Mouse (Mus musculus) liver, embryonic 15.5 days (tissue): ENCODE results near the gene Hist1h2ac. TPM values are rescaled to one million over a fixed set of nuclear protein-coding genes. Genes with fewer than 3 reads are reported as not detected.
A peak's percentile ranks its signal among the peaks of the same experiment; 100 is the strongest.
"Not testable (repeated sequence)": the region's sequence is repeated elsewhere in the genome, so short reads cannot be mapped to it uniquely, and the experiment has no call there.

ENCODE experiments used
- ATAC-seq: fragments of 200-750 bp; cut with Nextera tagmentation; 2 replicates; pipeline ENCODE4 v1.8.0; 2017; ENCODE audit warnings: moderate number of reproducible peaks, mild to moderate bottlenecking, moderate library complexity; ENCODE audit not compliant: insufficient read depth
- H3K27ac ChIP-seq: fragments of 300-500 bp; sonication (generic); replicated peaks from 2 replicates; pipeline ENCODE4 v1.5.1; 2015; ENCODE audit warnings: mild to moderate bottlenecking, inconsistent platforms
- H3K27me3 ChIP-seq: fragments of 300-500 bp; sonication (generic); 2 replicates; pipeline ENCODE4 v1.6.1; 2015; ENCODE audit warnings: mild to moderate bottlenecking, inconsistent platforms
- H3K36me3 ChIP-seq: fragments of 300-500 bp; sonication (generic); replicated peaks from 2 replicates; pipeline ENCODE4 v1.6.1; 2015; ENCODE audit warnings: moderate library complexity, mild to moderate bottlenecking, inconsistent platforms
- H3K4me1 ChIP-seq: fragments of 300-500 bp; sonication (generic); replicated peaks from 2 replicates; pipeline ENCODE4 v1.6.1; 2015; ENCODE audit warnings: inconsistent platforms
- H3K4me2 ChIP-seq: fragments of 300-500 bp; sonication (generic); 2 replicates; pipeline ENCODE4 v1.6.1; 2015; ENCODE audit warnings: moderate library complexity, mild to moderate bottlenecking, inconsistent platforms
- H3K4me3 ChIP-seq: fragments of 300-500 bp; sonication (generic); replicated peaks from 2 replicates; pipeline ENCODE4 v1.5.1; 2015; ENCODE audit warnings: mild to moderate bottlenecking, inconsistent platforms
- H3K9ac ChIP-seq: fragments of 300-500 bp; sonication (generic); 2 replicates; pipeline ENCODE4 v1.6.1; 2015; ENCODE audit warnings: moderate library complexity, mild to moderate bottlenecking, inconsistent platforms
- H3K9me3 ChIP-seq: fragments of 300-500 bp; sonication (generic); replicated peaks from 2 replicates; pipeline ENCODE4 v1.6.1; 2016; ENCODE audit warnings: inconsistent platforms
- WGBS: fragments of 180-500 bp; shearing (Covaris S2); methylation state at CpG from one replicate; pipeline ENCODE4 v1.1.7; 2015; ENCODE audit warnings: mixed read lengths; ENCODE audit not compliant: insufficient replicate concordance; 5-methylcytosine and 5-hydroxymethylcytosine counted together
- polyA plus RNA-seq: library from polyadenylated mRNA; unstranded; fragments of >200 nt; fragmentation: Nextera tagmentation; extraction: Ambion mirVana; gene quantifications from 2 replicates; pipeline ENCODE4 v1.2.1, GENCODE M21; 2015

The Hist1h2ac gene
- 1.2 and 1.4 TPM in 2 replicates for polyA plus RNA-seq

DNA sequence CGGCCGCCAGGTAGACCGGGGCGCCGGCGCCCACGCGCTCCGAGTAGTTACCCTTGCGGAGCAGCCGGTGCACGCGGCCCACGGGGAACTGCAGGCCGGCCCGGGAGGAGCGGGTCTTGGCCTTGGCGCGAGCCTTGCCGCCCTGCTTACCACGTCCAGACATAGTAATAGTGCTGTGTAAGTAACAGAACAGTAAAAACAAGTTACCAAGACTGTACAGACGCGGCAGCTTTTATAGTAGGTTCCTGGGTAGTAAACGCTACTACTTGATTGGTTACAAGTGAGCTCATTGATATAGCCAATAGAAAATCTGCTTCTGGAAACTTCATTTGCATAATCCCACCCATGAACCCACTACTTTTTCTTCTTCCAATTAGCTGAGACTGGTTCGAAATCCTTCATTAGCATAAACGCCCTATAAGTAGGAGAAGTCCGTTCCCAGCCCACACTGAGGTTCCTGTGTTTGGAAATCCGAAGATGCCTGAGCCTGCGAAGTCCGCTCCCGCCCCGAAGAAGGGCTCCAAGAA is at the start of gene Hist1h2ac, which contains the start of gene Hist1h2bc:
Gene Hist1h2ac, minus strand, starts transcription at position 194 of the 527 bp plus-strand sequence.
Gene Hist1h2bc, plus strand, starts transcription at position 445 of the 527 bp plus-strand sequence.
- H3K4me3 ChIP-seq: peak within 1 kb of the TSS; percentile 63
- no peaks in the 10 kb centered on the region for H3K9me3 ChIP-seq
- peak within 1 kb of the TSS; percentile 72 for H3K9ac ChIP-seq
- peak within 1 kb of the TSS; percentile 100 for H3K27ac ChIP-seq
- H3K27me3 ChIP-seq: no peaks in the 10 kb centered on the region
- H3K4me2 ChIP-seq: peak within 1 kb of the TSS; percentile 74
- peak; percentile 93 for ATAC-seq
- no peaks in the 10 kb centered on the region for H3K36me3 ChIP-seq
- peaks cover 49% of the 10 kb centered on the region for H3K4me1 ChIP-seq
- WGBS: under 1% methylated on average over 32 of the region's 32 CpGs

GRCm38 (mm10) chr13:23732156-23732804 is 48.5 kb upstream of the Hist1h2ac start:
- no peak overlapping the region for H3K27ac ChIP-seq
- H3K9me3 ChIP-seq: no peaks in the 10 kb centered on the region
- no peaks in the 10 kb centered on the region for H3K36me3 ChIP-seq
- 22% methylated on average over 8 of the region's 8 CpGs for WGBS
- H3K4me1 ChIP-seq: peaks cover 30% of the 10 kb centered on the region
- ATAC-seq: no peak
- no peaks in the 10 kb centered on the region for H3K27me3 ChIP-seq
- no peak overlapping the region for H3K4me2 ChIP-seq
- H3K9ac ChIP-seq: no peak overlapping the region
- no peak overlapping the region for H3K4me3 ChIP-seq

DNA sequence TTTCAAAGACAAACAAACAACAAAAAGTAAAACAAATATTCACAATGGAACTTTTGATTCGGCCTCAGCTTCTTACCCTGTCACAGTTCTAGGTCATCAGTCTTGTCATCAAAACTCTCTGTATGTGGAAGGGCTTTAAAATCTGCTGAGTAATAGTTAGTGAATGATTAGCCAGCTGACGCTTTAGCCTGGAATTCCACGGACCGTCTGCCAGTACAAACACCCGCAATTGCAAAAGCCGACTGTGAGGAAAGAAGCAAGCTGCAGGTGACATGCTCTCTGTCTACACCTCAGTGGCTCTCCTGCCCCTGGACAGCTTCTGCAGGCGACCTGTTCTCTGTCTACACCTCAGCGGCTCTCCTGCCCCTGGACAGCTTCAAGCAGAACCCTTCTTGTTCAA is 46.7 kb upstream of the Hist1h2ac start:
- Histone ChIP-seq H3K36me3 (no peaks in the 10 kb centered on the region), H3K9ac (peak overlapping the region; percentile 18; the same call in 1 of the 2 replicates), H3K4me3 (no peak overlapping the region), H3K27me3 (no peaks in the 10 kb centered on the region), H3K4me2 (peak overlapping the region; percentile 29), H3K9me3 (no peaks in the 10 kb centered on the region), H3K27ac (0 out of 2 replicates have a peak overlapping the region, but pooled peaks have one; percentile 51), H3K4me1 (peaks cover 41% of the 10 kb centered on the region)
- WGBS: 46% methylated on average over 8 of the region's 8 CpGs
- ATAC-seq: peak; percentile 66

- no peaks in the 10 kb centered on the region for H3K36me3 ChIP-seq
- no peaks in the 10 kb centered on the region for H3K9me3 ChIP-seq
- no peak for ATAC-seq
- H3K4me2 ChIP-seq: no peak overlapping the region
- WGBS: 77% methylated on average over 5 of the region's 5 CpGs
- H3K4me1 ChIP-seq: peaks cover 47% of the 10 kb centered on the region
- no peak overlapping the region for H3K4me3 ChIP-seq
- peak overlapping the region; percentile 53; the same call in 1 of the 2 replicates for H3K27ac ChIP-seq
- no peak overlapping the region for H3K9ac ChIP-seq
- no peaks in the 10 kb centered on the region for H3K27me3 ChIP-seq
These were observed 46.0 kb upstream of the Hist1h2ac start for GRCm38 (mm10) chr13:23729706-23730105.

GRCm38 (mm10) chr13:23729192-23729525 is 45.4 kb upstream of the Hist1h2ac start:
- Histone ChIP-seq H3K9me3 (no peaks in the 10 kb centered on the region), H3K4me3 (no peak overlapping the region), H3K27ac (peak overlapping the region; percentile 53), H3K4me1 (peaks cover 53% of the 10 kb centered on the region), H3K27me3 (no peaks in the 10 kb centered on the region), H3K4me2 (no peak overlapping the region), H3K36me3 (no peaks in the 10 kb centered on the region), H3K9ac (no peak overlapping the region)
- WGBS: 44% methylated on average over 9 of the region's 9 CpGs
- ATAC-seq: no peak

GRCm38 (mm10) chr13:23728472-23729191 is 44.9 kb upstream of the Hist1h2ac start:
- WGBS: 48% methylated on average over 18 of the region's 18 CpGs
- ATAC-seq: no peak
- no peak overlapping the region for H3K9ac ChIP-seq
- H3K27ac ChIP-seq: peak overlapping the region; percentile 53
- peaks cover 58% of the 10 kb centered on the region for H3K4me1 ChIP-seq
- H3K9me3 ChIP-seq: no peaks in the 10 kb centered on the region
- H3K36me3 ChIP-seq: no peaks in the 10 kb centered on the region
- H3K27me3 ChIP-seq: no peaks in the 10 kb centered on the region
- peak overlapping the region; percentile 32 for H3K4me2 ChIP-seq
- H3K4me3 ChIP-seq: no peak overlapping the region

- Histone ChIP-seq H3K27me3 (no peaks in the 10 kb centered on the region), H3K36me3 (no peaks in the 10 kb centered on the region), H3K4me3 (no peak overlapping the region), H3K4me2 (no peak overlapping the region), H3K9me3 (no peaks in the 10 kb centered on the region), H3K27ac (no peak overlapping the region), H3K4me1 (peaks cover 60% of the 10 kb centered on the region), H3K9ac (no peak overlapping the region)
- 33% methylated on average over 1 of the region's 1 CpGs for WGBS
- ATAC-seq: no peak
These were observed 41.5 kb upstream of the Hist1h2ac start for GRCm38 (mm10) chr13:23725213-23725612.

- no peaks in the 10 kb centered on the region for H3K9me3 ChIP-seq
- no peak overlapping the region; the same call in 1 of the 2 replicates for H3K9ac ChIP-seq
- H3K4me2 ChIP-seq: no peak overlapping the region
- no peak overlapping the region for H3K27ac ChIP-seq
- no peak overlapping the region for H3K4me3 ChIP-seq
- H3K36me3 ChIP-seq: no peaks in the 10 kb centered on the region
- no peaks in the 10 kb centered on the region for H3K27me3 ChIP-seq
- peaks cover 53% of the 10 kb centered on the region for H3K4me1 ChIP-seq
- 48% methylated on average over 4 of the region's 4 CpGs for WGBS
- ATAC-seq: no peak
These were observed 40.5 kb upstream of the Hist1h2ac start for GRCm38 (mm10) chr13:23724239-23724638.

DNA sequence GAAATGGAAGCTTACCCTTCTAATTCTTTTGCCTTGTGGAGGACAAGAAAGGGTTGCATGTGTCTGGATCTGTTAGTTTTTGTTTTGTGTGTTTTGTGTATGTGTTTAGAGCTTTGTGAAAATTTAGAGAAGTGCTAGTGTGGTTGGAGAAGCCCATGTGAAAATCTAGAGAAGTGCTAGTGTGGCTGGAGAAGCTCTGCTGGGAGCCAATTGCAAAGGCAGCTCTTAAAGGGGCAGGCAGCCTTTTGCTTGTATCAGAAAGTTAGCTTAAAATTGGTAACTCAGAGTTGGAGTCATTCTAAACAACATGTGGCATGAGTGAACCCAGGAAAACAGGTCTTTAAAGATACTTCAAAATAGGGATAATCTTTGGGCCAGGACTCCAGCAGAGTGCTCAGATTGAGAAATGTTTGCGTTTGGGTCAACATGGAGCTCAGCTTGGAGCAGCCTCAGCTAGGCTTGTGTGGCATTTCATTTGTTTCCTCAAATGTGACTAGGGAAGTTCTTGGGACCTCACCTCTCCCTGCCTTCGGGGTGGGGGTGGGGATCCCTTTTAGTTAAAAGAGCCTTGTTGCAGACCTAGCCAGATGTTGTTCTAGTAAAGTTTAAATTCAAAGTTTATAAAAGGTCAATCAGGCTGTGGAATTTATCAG is 34.0 kb upstream of the Hist1h2ac start:
- H3K4me2 ChIP-seq, H3K4me3 ChIP-seq, H3K27me3 ChIP-seq, H3K36me3 ChIP-seq, H3K4me1 ChIP-seq, ATAC-seq, H3K9ac ChIP-seq, H3K9me3 ChIP-seq: not testable (repeated sequence)
- H3K27ac ChIP-seq: 0 out of 2 replicates have a peak overlapping the region, but pooled peaks have one; percentile 41
- WGBS: 17% methylated on average over 2 of the region's 2 CpGs

- no peaks in the 10 kb centered on the region; the same call in 1 of the 2 replicates for H3K27me3 ChIP-seq
- no peak overlapping the region for H3K4me3 ChIP-seq
- ATAC-seq: no peak
- no peaks in the 10 kb centered on the region for H3K9me3 ChIP-seq
- 47% methylated on average over 11 of the region's 11 CpGs for whole genome bisulfite sequencing
- no peaks in the 10 kb centered on the region for H3K36me3 ChIP-seq
- H3K4me1 ChIP-seq: peaks cover 4% of the 10 kb centered on the region; the same call in 1 of the 2 replicates
- H3K27ac ChIP-seq: 0 out of 2 replicates have a peak overlapping the region, but pooled peaks have one; percentile 41
- H3K4me2 ChIP-seq: no peak overlapping the region
- no peak overlapping the region for H3K9ac ChIP-seq
These were observed 33.4 kb upstream of the Hist1h2ac start for GRCm38 (mm10) chr13:23717176-23717575.
